Mouse (Mus musculus) layer of hippocampus, postnatal 36 days (tissue): ENCODE results near the gene Slc35b2. TPM values are rescaled to one million over a fixed set of nuclear protein-coding genes. Genes with fewer than 3 reads are reported as not detected.

ENCODE experiments used
- DNase-seq, 2 experiments: peaks; one replicate each; pipeline ENCODE4 v3.0.0; 2022
- total RNA-seq, 2 experiments: library from RNA; stranded (reverse); gene quantifications; 2 replicates each; pipeline ENCODE4 v1.2.3; 2021

The Slc35b2 gene
- total RNA-seq, 2 experiments from 2014 or later, result 28.2 to 29.4 TPM

GRCm38 (mm10) chr17:45565103-45565502, 1.4 kb downstream of the Slc35b2 start:
- DNase-seq, result no peak

GRCm38 (mm10) chr17:45566031-45566359, 2.3 kb downstream of the Slc35b2 start:
- DNase-seq, result no peak

GRCm38 (mm10) chr17:45566360-45567161, 2.9 kb downstream of the Slc35b2 start:
- DNase-seq, result no peak

- no peak for DNase-seq
Observed at GRCm38 (mm10) chr17:45567162-45567601, 3.5 kb downstream of the Slc35b2 start.

- DNase-seq, result no peak
Observed at GRCm38 (mm10) chr17:45568990-45569389, 5.3 kb downstream of the Slc35b2 start.

GRCm38 (mm10) chr17:45569999-45570398, 6.3 kb downstream of the Slc35b2 start:
- DNase-seq, result no peak

- peak; percentile 78 to 82 for DNase-seq
Observed at GRCm38 (mm10) chr17:45572103-45573086, 8.7 kb downstream of the Slc35b2 start.

- DNase-seq, result peak; percentile 99 to 100
Observed at GRCm38 (mm10) chr17:45573087-45573779, 9.6 kb downstream of the Slc35b2 start, which contains the start of gene Hsp90ab1. Gene Hsp90ab1 (minus strand): TSS chr17:45573271.

- DNase-seq, result peak; percentile 96 to 97
Observed at GRCm38 (mm10) chr17:45573780-45574123, 10.1 kb downstream of the Slc35b2 start.

- peak; percentile 88 to 90 for DNase-seq
Observed at GRCm38 (mm10) chr17:45574129-45574761, 10.6 kb downstream of the Slc35b2 start.

- DNase-seq, result no peak
Observed at GRCm38 (mm10) chr17:45575123-45575897, 11.6 kb downstream of the Slc35b2 start.

GRCm38 (mm10) chr17:45578242-45578641, 14.6 kb downstream of the Slc35b2 start:
- DNase-seq, result no peak

GRCm38 (mm10) chr17:45578843-45579242, 15.2 kb downstream of the Slc35b2 start:
- DNase-seq, result no peak

GRCm38 (mm10) chr17:45579554-45579953, 15.9 kb downstream of the Slc35b2 start:
- no peak for DNase-seq

- DNase-seq, result no peak
Observed at GRCm38 (mm10) chr17:45580958-45581477, 17.3 kb downstream of the Slc35b2 start.

GRCm38 (mm10) chr17:45581567-45581983, 17.9 kb downstream of the Slc35b2 start:
- DNase-seq, result peak in 1 of 2 experiments; percentile 59

- no peak for DNase-seq
Observed at GRCm38 (mm10) chr17:45582188-45582587, 18.5 kb downstream of the Slc35b2 start.

- DNase-seq, result no peak
Observed at GRCm38 (mm10) chr17:45582715-45583355, 19.2 kb downstream of the Slc35b2 start.

GRCm38 (mm10) chr17:45584096-45584896, 20.6 kb downstream of the Slc35b2 start:
- DNase-seq, result peak; percentile 65 to 75
